ENCODE assay signal across 8 mouse cellular contexts in the genomic region with DNA sequence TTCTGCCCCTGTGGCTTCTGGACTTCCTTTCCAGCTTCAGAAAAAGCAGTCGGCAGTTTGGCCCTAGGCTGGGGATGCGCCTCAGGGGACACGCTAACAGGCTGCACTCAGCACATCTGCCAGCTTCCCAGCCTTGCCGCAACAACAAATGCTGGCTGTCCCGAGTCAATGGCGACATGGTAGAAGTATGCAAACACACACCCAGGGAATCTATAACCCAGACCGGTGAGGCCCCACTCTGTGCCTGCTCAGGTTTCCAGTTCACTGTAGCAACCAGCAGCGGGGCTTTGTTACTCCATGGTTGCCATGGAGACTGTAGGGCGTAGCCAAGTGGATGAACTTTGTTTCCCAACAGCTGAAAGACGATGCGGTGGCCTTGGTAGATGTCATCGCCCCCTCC. TPM values are rescaled to one million over a fixed set of nuclear protein-coding genes. Genes with fewer than 3 reads are reported as not detected.
DNase-seq lines count a peak whose midpoint lies in the region; ATAC-seq and TF ChIP-seq lines count a peak whose summit lies in the region.

No protein-coding gene starts in this region.

- H3K36me3 ChIP-seq in midbrain, embryonic 16.5 days (ENCODE audit: control insufficient read depth, insufficient read depth, low read length), result peaks cover 12% of the 10 kb centered on the region
- H3K36me3 ChIP-seq in thymus, adult 2 months (ENCODE audit: control insufficient read depth, insufficient read depth, low read length), result no peaks in the 10 kb centered on the region; the same call in 1 of the 2 replicates

- peak; percentile 83 for DNase-seq in ES-CJ7 (ENCODE audit: low read depth, low spot score)
- peak; percentile 58 for DNase-seq in adipocyte (ENCODE audit: low spot score)
- DNase-seq in gastrocnemius, postnatal 36 days, result peak; percentile 70 to 79
- DNase-seq in kidney, postnatal 14 days, result peak; percentile 60
- DNase-seq in left cerebral cortex, postnatal 25 days (ENCODE audit: low spot score in 2 of 2), result no peak
- no peak for DNase-seq in thymus, adult 2 months
- DNase-seq in cerebellum, adult 11-12 months, result no peak

- no peak for TF ChIP-seq CTCF in thymus, adult 2 months (IDR thresholded peaks at IDR 0.05; ENCODE audit: borderline replicate concordance, control insufficient read depth, extremely low read depth, insufficient read depth, low read length, poor library complexity)

- WGBS in midbrain, embryonic 16.5 days, result 4% methylated on average over 12 of the region's 12 CpGs
- 59% methylated on average over 12 of the region's 12 CpGs for WGBS in thymus, adult 2 months

- intact Hi-C loops in gastrocnemius, postnatal 36 days (cut with DNase I), result no loop called here
- intact Hi-C loops in left cerebral cortex, postnatal 25 days (cut with DNase I), result no loop called here

- H3K4me3 ChIP-seq in midbrain, embryonic 16.5 days (ENCODE audit: low read depth, low read length), result no peak overlapping the region
- no peak overlapping the region for H3K4me3 ChIP-seq in thymus, adult 2 months (ENCODE audit: control insufficient read depth, insufficient read depth, low read length)

- H3K27ac ChIP-seq in midbrain, embryonic 16.5 days (ENCODE audit: low read length), result no peak overlapping the region
- H3K27ac ChIP-seq in thymus, adult 2 months (ENCODE audit: control insufficient read depth, insufficient read depth, low read length), result no peak overlapping the region

- H3K9me3 ChIP-seq in midbrain, embryonic 16.5 days (replicated peaks; ENCODE audit: control insufficient read depth, low read length, poor library complexity, severe bottlenecking), result no peaks in the 10 kb centered on the region

- no peak overlapping the region for H3K9ac ChIP-seq in midbrain, embryonic 16.5 days (ENCODE audit: low read depth, low read length)

- no peak overlapping the region for H3K4me2 ChIP-seq in midbrain, embryonic 16.5 days (ENCODE audit: low read length)

- peaks cover 10% of the 10 kb centered on the region for H3K4me1 ChIP-seq in midbrain, embryonic 16.5 days (ENCODE audit: control insufficient read depth, insufficient read depth, low read length)
- H3K4me1 ChIP-seq in thymus, adult 2 months (replicated peaks; ENCODE audit: control insufficient read depth, insufficient read depth, low read length), result no peaks in the 10 kb centered on the region

- no peak for TF ChIP-seq POLR2A in thymus, adult 2 months (IDR thresholded peaks at IDR 0.05; ENCODE audit: control insufficient read depth, extremely low read depth, insufficient read depth, low read length, poor library complexity)

- H3K27me3 ChIP-seq in midbrain, embryonic 16.5 days (ENCODE audit: control insufficient read depth, insufficient read depth, low read depth, low read length), result no peaks in the 10 kb centered on the region
- H3K27me3 ChIP-seq in thymus, adult 2 months (ENCODE audit: control insufficient read depth, insufficient read depth, low read length), result no peaks in the 10 kb centered on the region

- ATAC-seq in midbrain, embryonic 16.5 days, result peak; percentile 54; the same call in 1 of the 2 replicates

RNA-seq across cellular contexts. Expression of a gene that starts 26.5 kb away (rescaled TPM):
- 10 to 100 TPM; 16.5 to 17.8 TPM for total RNA-seq in gastrocnemius, postnatal 36 days (2021)
- polyA plus RNA-seq in midbrain, embryonic 16.5 days (2015; fragmentation: Nextera tagmentation; extraction: Ambion mirVana), result 14.2 and 14.9 TPM in 2 replicates
- total RNA-seq in left cerebral cortex, postnatal 25 days (2021), result 10 to 100 TPM; 26.6 to 29.5 TPM
- 78.2 and 82.6 TPM in 2 replicates for polyA plus RNA-seq in thymus, adult 2 months (2012; rRNA removed)

RNA-seq across cellular contexts. Expression of a gene that starts 34.5 kb away (rescaled TPM):
- 1 to 10 TPM; 1.4 to 1.5 TPM for total RNA-seq in gastrocnemius, postnatal 36 days (2021)
- polyA plus RNA-seq in midbrain, embryonic 16.5 days (2015; fragmentation: Nextera tagmentation; extraction: Ambion mirVana), result 6.8 and 7.0 TPM in 2 replicates
- 1 to 10 TPM; 7.6 to 8.7 TPM for total RNA-seq in left cerebral cortex, postnatal 25 days (2021)
- polyA plus RNA-seq in thymus, adult 2 months (2012; rRNA removed), result 9.2 and 9.8 TPM in 2 replicates

Comparison
In these comparisons a context has a peak if more than half of its experiments do, and no peak if none do; other contexts are left out.
1. DNase-seq: peak in ES-CJ7 (single experiment), adipocyte (single experiment), gastrocnemius, postnatal 36 days (2 of 2) and kidney, postnatal 14 days (single experiment); none in left cerebral cortex, postnatal 25 days (0 of 2), thymus, adult 2 months (single experiment) and cerebellum, adult 11-12 months (single experiment).